Mouse (Mus musculus): ENCODE measurements around the gene Ewsr1. TPM values are rescaled to one million over a fixed set of nuclear protein-coding genes. Genes with fewer than 3 reads are reported as not detected.

Ewsr1 gene
- total and polyA plus RNA-seq, 3 experiments, result 452 to 1,336 (median 570) TPM

DNA sequence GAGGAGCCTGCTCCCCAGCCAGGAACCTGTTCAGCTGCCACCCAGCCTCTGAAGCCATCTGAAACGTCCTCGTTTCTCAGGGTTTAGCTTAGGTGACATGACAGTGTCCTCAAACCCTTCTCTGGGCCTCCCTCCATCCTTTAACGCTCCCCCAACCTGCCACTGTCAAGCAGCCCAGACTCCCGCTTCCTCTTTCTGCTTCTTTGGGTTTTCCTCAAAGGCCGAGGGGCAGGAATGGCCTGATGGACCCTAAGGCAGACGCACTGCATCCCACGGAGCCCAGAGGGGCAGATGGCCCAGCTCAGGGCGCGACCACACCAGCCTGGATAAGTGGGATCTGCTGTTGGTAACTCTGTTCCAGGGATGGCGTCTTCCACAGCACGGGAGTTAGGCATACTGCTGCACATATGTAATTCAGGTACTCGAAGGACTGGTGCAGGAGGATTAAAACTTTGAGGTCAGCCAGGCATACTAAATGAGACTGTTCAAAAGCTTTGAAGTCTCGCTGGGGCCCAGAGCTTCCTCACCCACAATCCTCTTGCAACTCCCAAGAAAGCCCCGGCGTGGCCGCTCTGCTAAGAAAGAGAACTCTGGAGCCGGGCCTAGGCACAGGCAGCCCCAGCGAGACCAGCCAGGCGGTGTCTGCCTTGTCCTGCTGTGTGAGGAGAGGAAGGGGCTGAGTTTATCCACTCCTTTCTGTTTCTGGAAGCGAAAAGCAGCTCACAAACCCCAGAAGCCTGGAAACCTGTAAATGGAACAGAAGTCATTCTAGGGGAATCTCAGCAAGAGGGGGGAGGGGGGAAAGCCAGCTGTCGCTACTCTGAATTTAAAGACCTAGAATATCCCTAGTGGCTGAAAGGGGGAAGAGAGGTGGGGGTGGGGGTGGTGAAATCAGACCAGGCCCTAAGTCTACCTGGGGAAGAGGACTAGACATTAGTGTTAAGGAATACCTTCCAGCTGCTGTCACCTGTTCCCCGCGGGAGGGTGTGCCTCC, 42.8 kb downstream of the Ewsr1 start:
- H3K9ac ChIP-seq (ENCODE audit: control insufficient read depth, low read depth, low read length, poor library complexity, severe bottlenecking), result no peak overlapping the region
- H3K4me3 ChIP-seq (ENCODE audit: control insufficient read depth in 1 of 2, insufficient read depth in 1 of 2, low read depth in 2 of 2, low read length in 2 of 2), result no peak overlapping the region
- no peak for TF ChIP-seq USF2 (IDR thresholded peaks at IDR 0.05; ENCODE audit: borderline replicate concordance in 1 of 2, insufficient read depth in 1 of 2, low read depth in 1 of 2, low read length in 2 of 2)
- TF ChIP-seq RAD21 (IDR thresholded peaks at IDR 0.05; ENCODE audit: low read depth, low read length), result no peak
- no peak for TF ChIP-seq SMC3 (IDR thresholded peaks at IDR 0.05; ENCODE audit: low read depth, low read length)
- no peak for TF ChIP-seq NRF1 (IDR thresholded peaks at IDR 0.05; ENCODE audit: insufficient read depth, low read depth, low read length, poor library complexity, severe bottlenecking)
- TF ChIP-seq USF1 (IDR thresholded peaks at IDR 0.05; ENCODE audit: low read depth, low read length), result no peak
- no peak for TF ChIP-seq MXI1 (IDR thresholded peaks at IDR 0.05; ENCODE audit: low read depth, low read length)
- no peak for TF ChIP-seq GABPA (IDR thresholded peaks at IDR 0.05; ENCODE audit: low read depth, low read length)
- no peak for TF ChIP-seq ZKSCAN1 (IDR thresholded peaks at IDR 0.05; ENCODE audit: low read depth, low read length)
- TF ChIP-seq UBTF (IDR thresholded peaks at IDR 0.05; ENCODE audit: borderline replicate concordance, insufficient read depth, low read depth, low read length), result no peak
- no peak for TF ChIP-seq ETS1 (IDR thresholded peaks at IDR 0.05; ENCODE audit: low read depth, low read length)
- no peak for TF ChIP-seq KAT2A (conservative IDR thresholded peaks at IDR 0.05; ENCODE audit: low read depth, low read length)
- TF ChIP-seq MYB (IDR thresholded peaks at IDR 0.05; ENCODE audit: low read depth, low read length), result no peak
- no peak for TF ChIP-seq EP300 (IDR thresholded peaks at IDR 0.05; ENCODE audit: low read depth in 1 of 2, low read length in 2 of 2)
- TF ChIP-seq MEF2A (IDR thresholded peaks at IDR 0.05; ENCODE audit: extremely low read depth, insufficient replicate concordance, low read depth, low read length, poor library complexity, severe bottlenecking), result no peak
- TF ChIP-seq TCF12 (IDR thresholded peaks at IDR 0.05; ENCODE audit: low read depth, low read length), result no peak
- no peak for TF ChIP-seq ZNF384 (IDR thresholded peaks at IDR 0.05; ENCODE audit: low read depth, low read length)
- TF ChIP-seq MYC (IDR thresholded peaks at IDR 0.05; ENCODE audit: low read depth, low read length), result no peak
- H3K27me3 ChIP-seq (ENCODE audit: control insufficient read depth in 1 of 2, insufficient read depth in 2 of 2, low read length in 2 of 2), result peaks cover 9 to 14% of the 10 kb centered on the region in 2 experiments
- H3K9me3 ChIP-seq (replicated peaks; ENCODE audit: insufficient read depth, low read length), result no peaks in the 10 kb centered on the region
- H3K4me1 ChIP-seq (ENCODE audit: control insufficient read depth in 1 of 2, insufficient read depth in 2 of 2, low read length in 2 of 2), result peaks cover 0 to 4% of the 10 kb centered on the region in 2 experiments; a peak in 1 of 4 replicates
- no peak overlapping the region for H3K27ac ChIP-seq (ENCODE audit: control insufficient read depth, low read depth, low read length)
- no peak for DNase-seq (ENCODE audit: low read depth, low spot score)
- H3K79me2 ChIP-seq (ENCODE audit: control insufficient read depth, insufficient read depth, low read length, poor library complexity), result no peaks in the 10 kb centered on the region
- no peaks in the 10 kb centered on the region; a peak in 1 of 4 replicates for H3K36me3 ChIP-seq (ENCODE audit: control insufficient read depth in 1 of 2, insufficient read depth in 2 of 2, low read length in 2 of 2)
